Mouse (Mus musculus) limb, embryonic 10.5 days (tissue): ENCODE results near the gene 1700102P08Rik. TPM values are rescaled to one million over a fixed set of nuclear protein-coding genes. Genes with fewer than 3 reads are reported as not detected.

ENCODE experiments used
- DNase-seq: peaks from one replicate; pipeline ENCODE4 v3.0.0-alpha.2; 2017; ENCODE audit warnings: low spot score
- H3K27ac ChIP-seq: fragments of 300-500 bp; sonication (generic); 2 replicates; pipeline ENCODE4 v1.5.1; 2016; ENCODE audit warnings: mild to moderate bottlenecking
- H3K27me3 ChIP-seq: fragments of 300-500 bp; sonication (generic); 2 replicates; pipeline ENCODE4 v1.6.1; 2016; ENCODE audit warnings: low read depth, mild to moderate bottlenecking; ENCODE audit not compliant: poor library complexity, severe bottlenecking
- H3K36me3 ChIP-seq: fragments of 300-500 bp; sonication (generic); 2 replicates; pipeline ENCODE4 v1.6.1; 2016; ENCODE audit warnings: mild to moderate bottlenecking, moderate library complexity
- H3K4me1 ChIP-seq: fragments of 300-500 bp; sonication (generic); 2 replicates; pipeline ENCODE4 v1.6.1; 2016
- H3K4me3 ChIP-seq: fragments of 300-500 bp; sonication (generic); 2 replicates; pipeline ENCODE4 v1.5.1; 2016; ENCODE audit warnings: mild to moderate bottlenecking, moderate library complexity
- H3K9me3 ChIP-seq: fragments of 300-500 bp; sonication (generic); replicated peaks from 2 replicates; pipeline ENCODE4 v1.6.1; 2016; ENCODE audit warnings: mild to moderate bottlenecking
- WGBS: fragments of 180-500 bp; shearing (Covaris S2); methylation state at CpG from one replicate; pipeline ENCODE4 v1.1.7; 2016; 5-methylcytosine and 5-hydroxymethylcytosine counted together
- polyA plus RNA-seq: library from polyadenylated mRNA; unstranded; fragments of >200 nt; fragmentation: Nextera tagmentation; extraction: Ambion mirVana; gene quantifications from 2 replicates; pipeline ENCODE4 v1.2.1, GENCODE M21; 2016

The 1700102P08Rik gene
- polyA plus RNA-seq, 1 experiment from 2014 or later, result 0.69 TPM

DNA sequence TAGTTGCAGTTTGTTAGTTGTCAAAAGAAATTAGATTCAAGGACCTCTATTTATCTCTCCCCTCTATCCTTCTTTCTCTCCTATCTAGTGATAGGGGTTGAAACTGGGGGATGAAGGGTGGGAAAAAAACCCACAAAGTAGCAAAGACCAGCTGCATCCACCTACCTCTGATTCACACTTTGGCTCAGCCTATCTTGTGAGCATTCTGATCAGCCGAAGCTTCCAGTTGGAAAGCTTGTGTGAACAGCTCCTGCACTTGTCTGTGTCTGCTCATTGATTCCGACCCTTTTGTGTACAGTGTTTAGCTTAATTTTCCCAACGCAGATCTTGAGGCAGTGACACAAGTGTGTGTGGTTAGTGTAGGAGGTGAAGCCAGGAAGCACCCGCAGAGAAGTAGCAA, 60.9 kb downstream of the 1700102P08Rik start:
- no peak overlapping the region for H3K27ac ChIP-seq
- H3K36me3 ChIP-seq, result no peaks in the 10 kb centered on the region
- 85% methylated on average over 4 of the region's 4 CpGs for WGBS
- peaks cover 44% of the 10 kb centered on the region for H3K4me1 ChIP-seq
- H3K9me3 ChIP-seq, result no peaks in the 10 kb centered on the region
- H3K27me3 ChIP-seq, result peaks cover 13% of the 10 kb centered on the region
- no peak for DNase-seq
- no peak overlapping the region for H3K4me3 ChIP-seq

DNA sequence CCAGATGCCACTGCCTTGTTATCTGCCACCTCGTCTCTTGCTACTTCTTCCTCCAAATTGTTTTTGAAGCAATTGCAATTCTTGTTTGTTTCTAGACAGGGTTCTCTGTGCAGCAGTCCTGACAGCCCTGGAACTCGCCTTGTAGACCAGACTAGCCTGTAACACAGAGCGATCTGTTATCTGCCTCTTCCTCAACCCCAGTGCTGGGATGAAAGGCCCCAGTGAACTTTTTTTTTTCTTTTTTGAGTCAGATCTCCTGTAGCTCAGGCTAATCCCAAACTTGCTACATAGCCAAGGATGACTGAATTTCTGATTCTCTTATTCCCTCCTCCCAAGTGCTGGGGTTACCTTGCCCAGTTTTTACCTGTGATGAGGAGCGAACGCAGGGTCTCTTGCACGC, 61.8 kb downstream of the 1700102P08Rik start:
- Histone ChIP-seq H3K4me3 (no peak overlapping the region), H3K27me3 (peaks cover 13% of the 10 kb centered on the region), H3K27ac (no peak overlapping the region), H3K36me3 (no peaks in the 10 kb centered on the region), H3K9me3 (no peaks in the 10 kb centered on the region), H3K4me1 (peaks cover 38% of the 10 kb centered on the region)
- DNase-seq, result no peak
- WGBS, result 87% methylated on average over 6 of the region's 6 CpGs

DNA sequence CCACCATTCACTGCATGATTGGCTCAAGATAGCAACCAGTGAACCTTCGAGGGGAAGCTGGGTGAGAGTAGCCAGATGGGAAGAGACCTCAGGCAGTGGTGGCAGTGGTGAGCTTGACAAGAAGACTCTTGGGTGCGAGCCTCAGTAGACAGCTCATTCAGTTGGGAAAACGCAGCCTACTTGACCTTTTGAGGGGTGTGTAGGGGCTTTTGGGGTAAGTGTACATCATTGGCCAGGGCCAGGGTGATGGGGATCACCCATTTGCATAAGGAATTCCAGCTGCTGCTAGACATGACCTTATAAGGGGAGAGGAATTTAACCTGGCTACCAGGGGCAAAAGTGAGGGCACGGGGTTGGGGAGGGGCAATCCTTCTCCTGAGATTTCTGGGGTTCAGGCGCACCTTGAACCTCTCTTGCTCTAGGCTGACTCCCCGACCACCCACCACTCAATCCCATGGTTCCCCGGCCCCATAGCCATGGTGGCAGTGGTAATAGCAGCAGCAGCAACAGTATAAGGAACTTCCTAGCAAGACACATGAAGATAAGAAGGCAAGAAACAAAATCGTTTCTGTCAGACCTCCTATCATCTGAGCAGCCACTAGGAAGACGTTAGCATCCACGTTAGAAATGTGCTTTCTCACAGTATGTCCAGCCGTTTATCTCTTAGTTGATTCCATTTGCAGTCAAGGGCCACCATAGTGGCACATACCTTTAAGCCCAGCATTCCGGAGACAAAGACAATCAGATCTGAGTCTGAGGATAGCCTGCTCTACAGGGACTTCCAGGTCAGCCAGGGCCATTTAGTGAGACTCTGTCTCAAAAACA, 63.4 kb downstream of the 1700102P08Rik start:
- Histone ChIP-seq H3K36me3 (no peaks in the 10 kb centered on the region), H3K27ac (no peak overlapping the region), H3K27me3 (peaks cover 11% of the 10 kb centered on the region), H3K4me3 (no peak overlapping the region), H3K4me1 (peaks cover 23% of the 10 kb centered on the region), H3K9me3 (no peaks in the 10 kb centered on the region)
- DNase-seq, result no peak
- WGBS, result 79% methylated on average over 12 of the region's 12 CpGs

DNA sequence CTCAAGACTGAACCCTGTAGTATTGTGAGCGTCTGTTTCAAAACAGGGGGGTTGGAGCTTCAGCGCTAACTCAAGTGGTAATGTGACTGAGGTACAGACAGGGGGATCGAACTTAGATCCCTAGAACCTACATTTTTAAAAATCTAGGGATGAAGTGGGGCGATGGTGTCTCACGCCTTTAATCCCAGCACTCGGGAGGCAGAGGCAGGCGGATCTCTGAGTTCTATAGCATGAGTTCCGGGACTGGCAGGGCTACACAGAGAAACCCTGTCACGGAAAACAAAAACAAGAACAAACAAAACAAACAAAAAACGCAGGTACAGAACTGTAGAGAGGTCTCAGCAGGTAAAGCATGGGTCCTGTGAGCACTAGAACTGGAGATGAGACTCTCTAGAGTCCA, 64.3 kb downstream of the 1700102P08Rik start:
- H3K9me3 ChIP-seq, result no peaks in the 10 kb centered on the region
- 89% methylated on average over 10 of the region's 10 CpGs for WGBS
- DNase-seq, result no peak
- no peak overlapping the region for H3K27ac ChIP-seq
- peaks cover 3% of the 10 kb centered on the region for H3K36me3 ChIP-seq
- peaks cover 22% of the 10 kb centered on the region for H3K4me1 ChIP-seq
- no peak overlapping the region for H3K4me3 ChIP-seq
- H3K27me3 ChIP-seq, result 0 out of 2 replicates have a peak, but pooled peaks cover under 1% of the 10 kb centered on the region

DNA sequence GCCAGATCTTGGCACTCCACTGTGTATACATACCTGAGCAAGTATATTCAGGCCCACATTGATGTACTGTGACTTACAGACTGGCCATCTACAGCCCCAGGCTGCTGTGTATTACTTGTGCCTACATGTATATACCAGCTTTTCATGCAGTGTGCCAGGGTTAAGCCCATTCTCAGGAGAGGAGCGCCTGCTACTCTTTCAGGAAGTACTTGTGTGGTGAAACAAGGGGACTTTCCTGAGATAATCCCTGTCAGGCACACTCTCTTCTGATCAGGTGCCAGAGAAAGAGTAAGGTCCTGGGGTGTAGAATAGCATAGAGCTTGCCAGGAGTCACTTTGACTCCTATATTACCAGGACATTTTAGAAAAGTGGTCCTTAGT, 67.3 kb downstream of the 1700102P08Rik start:
- H3K9me3 ChIP-seq, result no peaks in the 10 kb centered on the region
- H3K4me1 ChIP-seq, result peaks cover 9% of the 10 kb centered on the region
- H3K27me3 ChIP-seq, result no peaks in the 10 kb centered on the region
- peaks cover 33% of the 10 kb centered on the region for H3K36me3 ChIP-seq
- 95% methylated on average over 1 of the region's 1 CpGs for WGBS
- H3K27ac ChIP-seq, result peak overlapping the region; percentile 89
- peak overlapping the region; percentile 73 for H3K4me3 ChIP-seq
- no peak for DNase-seq

Other genes with a start within 250 kb of the 1700102P08Rik start
- gene Bsn, start 202.4 kb upstream of the 1700102P08Rik start, polyA plus RNA-seq, result 1.7 TPM in 2 replicates
- gene Dag1, start 128.8 kb upstream of the 1700102P08Rik start, polyA plus RNA-seq, result 59.6 and 59.9 TPM in 2 replicates
- gene Nicn1, start 102.4 kb upstream of the 1700102P08Rik start, polyA plus RNA-seq, result 32.9 and 35.8 TPM in 2 replicates
- 23.1 and 24.8 TPM in 2 replicates for gene Amt, start 96.0 kb upstream of the 1700102P08Rik start, polyA plus RNA-seq
- 246 and 250 TPM in 2 replicates for gene Rhoa, start 86.7 kb upstream of the 1700102P08Rik start, polyA plus RNA-seq
- 9.2 and 11.5 TPM in 2 replicates for gene Tcta, start 86.6 kb upstream of the 1700102P08Rik start, polyA plus RNA-seq
- 824 and 909 TPM in 2 replicates for gene Gpx1, start 53.9 kb upstream of the 1700102P08Rik start, polyA plus RNA-seq
- 132 and 140 TPM in 2 replicates for gene Usp4, start 45.0 kb upstream of the 1700102P08Rik start, polyA plus RNA-seq
- gene Ccdc36, start 35.7 kb downstream of the 1700102P08Rik start, polyA plus RNA-seq, result 1.1 and 1.3 TPM in 2 replicates
- not detected in 2 replicates for gene BC048562, start 43.7 kb downstream of the 1700102P08Rik start, polyA plus RNA-seq
- gene Ccdc71, start 67.7 kb downstream of the 1700102P08Rik start, polyA plus RNA-seq, result 62.8 and 65.8 TPM in 2 replicates
- gene Klhdc8b, start 68.8 kb downstream of the 1700102P08Rik start, polyA plus RNA-seq, result 10.9 and 17.8 TPM in 2 replicates
- 19.7 and 31.6 TPM in 2 replicates for gene Lamb2, start 86.9 kb downstream of the 1700102P08Rik start, polyA plus RNA-seq
- gene Usp19, start 97.8 kb downstream of the 1700102P08Rik start, polyA plus RNA-seq, result 87.2 and 107 TPM in 2 replicates
- gene Qars, start 114.9 kb downstream of the 1700102P08Rik start, polyA plus RNA-seq, result 124 and 127 TPM in 2 replicates
- gene Qrich1, start 124.0 kb downstream of the 1700102P08Rik start, polyA plus RNA-seq, result 170 and 173 TPM in 2 replicates
- 255 and 288 TPM in 2 replicates for gene Impdh2, start 167.5 kb downstream of the 1700102P08Rik start, polyA plus RNA-seq
- 46.2 and 49.3 TPM in 2 replicates for gene Ndufaf3, start 174.6 kb downstream of the 1700102P08Rik start, polyA plus RNA-seq
- 175 and 214 TPM in 2 replicates for gene Dalrd3, start 177.1 kb downstream of the 1700102P08Rik start, polyA plus RNA-seq
- 165 and 236 TPM in 2 replicates for gene Wdr6, start 185.9 kb downstream of the 1700102P08Rik start, polyA plus RNA-seq
- 3.7 and 6.5 TPM in 2 replicates for gene P4htm, start 204.9 kb downstream of the 1700102P08Rik start, polyA plus RNA-seq